Mouse (Mus musculus): ENCODE data around the gene Hip1. TPM values are rescaled to one million over a fixed set of nuclear protein-coding genes. Genes with fewer than 3 reads are reported as not detected.

Gene Hip1
- polyA plus RNA-seq, 1 experiment from 2014 or later, result 7.3 TPM

- ATAC-seq (ENCODE audit: low FRiP score, low TSS enrichment) (peak; percentile 73), DNase-seq (ENCODE audit: low spot score) (peak; percentile 53)
- no peaks in the 10 kb centered on the region for H3K4me1 ChIP-seq (replicated peaks; ENCODE audit: control insufficient read depth, insufficient read depth)
- no peaks in the 10 kb centered on the region for H3K36me3 ChIP-seq (ENCODE audit: control insufficient read depth, insufficient read depth, low read length)
- WGBS, result 76% methylated on average over 13 of the region's 13 CpGs
- TF ChIP-seq CTCF (IDR thresholded peaks at IDR 0.05; ENCODE audit: low read depth) (peak; percentile 79), EP300 (optimal IDR thresholded peaks at IDR 0.05) (no peak)
- H3K9ac ChIP-seq (ENCODE audit: low read length), result no peak overlapping the region
- H3K9me3 ChIP-seq (ENCODE audit: control insufficient read depth, low read length), result no peaks in the 10 kb centered on the region
- H3K4me3 ChIP-seq (ENCODE audit: low read depth, low read length), result no peak overlapping the region
- no peak overlapping the region for H3K27ac ChIP-seq (replicated peaks)
- no peaks in the 10 kb centered on the region for H3K27me3 ChIP-seq (ENCODE audit: control insufficient read depth, insufficient read depth, low read length)
- no peak overlapping the region for H3K4me2 ChIP-seq (replicated peaks; ENCODE audit: low read depth)
Measured at GRCm38 (mm10) chr5:135494183-135494910, 50.6 kb downstream of the Hip1 start.

GRCm38 (mm10) chr5:135493095-135493494 is 51.8 kb downstream of the Hip1 start:
- no peak for ATAC-seq (ENCODE audit: low FRiP score, low TSS enrichment)
- Histone ChIP-seq H3K9ac (ENCODE audit: low read length) (no peak overlapping the region), H3K36me3 (ENCODE audit: control insufficient read depth, insufficient read depth, low read length) (no peaks in the 10 kb centered on the region), H3K27ac (replicated peaks) (no peak overlapping the region), H3K27me3 (ENCODE audit: control insufficient read depth, insufficient read depth, low read length) (no peaks in the 10 kb centered on the region), H3K4me1 (replicated peaks; ENCODE audit: control insufficient read depth, insufficient read depth) (0 out of 2 replicates have a peak, but pooled peaks cover 3% of the 10 kb centered on the region), H3K4me3 (ENCODE audit: low read depth, low read length) (no peak overlapping the region), H3K4me2 (replicated peaks; ENCODE audit: low read depth) (no peak overlapping the region), H3K9me3 (ENCODE audit: control insufficient read depth, low read length) (no peaks in the 10 kb centered on the region)
- 94% methylated on average over 3 of the region's 3 CpGs for WGBS
- TF ChIP-seq EP300 (optimal IDR thresholded peaks at IDR 0.05) (no peak), CTCF (IDR thresholded peaks at IDR 0.05; ENCODE audit: low read depth) (no peak)
- no peak for DNase-seq (ENCODE audit: low spot score)

- 82% methylated on average over 2 of the region's 2 CpGs for WGBS
- TF ChIP-seq EP300 (optimal IDR thresholded peaks at IDR 0.05) (no peak), CTCF (IDR thresholded peaks at IDR 0.05; ENCODE audit: low read depth) (no peak)
- Histone ChIP-seq H3K27ac (replicated peaks) (no peak overlapping the region), H3K4me2 (replicated peaks; ENCODE audit: low read depth) (no peak overlapping the region), H3K36me3 (ENCODE audit: control insufficient read depth, insufficient read depth, low read length) (no peaks in the 10 kb centered on the region), H3K4me1 (replicated peaks; ENCODE audit: control insufficient read depth, insufficient read depth) (0 out of 2 replicates have a peak, but pooled peaks cover 3% of the 10 kb centered on the region), H3K9ac (ENCODE audit: low read length) (no peak overlapping the region), H3K4me3 (ENCODE audit: low read depth, low read length) (no peak overlapping the region), H3K9me3 (ENCODE audit: control insufficient read depth, low read length) (no peaks in the 10 kb centered on the region), H3K27me3 (ENCODE audit: control insufficient read depth, insufficient read depth, low read length) (no peaks in the 10 kb centered on the region)
- DNase-seq (ENCODE audit: low spot score) (no peak), ATAC-seq (ENCODE audit: low FRiP score, low TSS enrichment) (no peak)
Measured at GRCm38 (mm10) chr5:135492126-135492525, 52.8 kb downstream of the Hip1 start.

DNA sequence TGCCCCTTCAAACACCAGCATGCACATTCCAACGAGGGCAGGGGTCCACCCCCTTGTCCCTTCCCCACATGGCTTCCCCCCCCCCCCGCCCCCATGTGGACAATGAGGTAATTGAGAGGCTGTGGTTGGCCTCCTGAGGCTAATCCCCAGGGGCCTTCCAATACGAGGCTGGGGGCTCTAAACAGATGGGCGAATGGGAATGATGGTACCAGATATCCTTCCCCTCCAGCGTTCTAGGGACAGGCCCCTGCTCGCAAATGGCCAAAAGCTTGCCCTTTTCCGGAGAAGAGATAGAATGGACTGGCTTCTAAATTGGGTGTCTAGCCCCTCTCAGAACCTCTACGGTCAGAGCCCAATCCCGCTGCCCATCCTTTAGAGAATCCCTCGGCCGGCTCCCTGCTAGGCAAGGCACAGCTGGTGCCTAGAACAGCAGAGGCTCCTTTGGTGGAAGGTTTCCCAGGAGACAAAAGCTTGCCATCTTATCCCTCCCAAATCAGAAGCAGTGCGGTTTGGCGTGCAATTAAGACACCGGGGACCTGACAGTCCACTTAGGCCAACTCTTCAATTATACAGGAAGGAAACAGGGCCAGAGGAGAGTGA is 55.1 kb downstream of the Hip1 start:
- Histone ChIP-seq H3K4me2 (replicated peaks; ENCODE audit: low read depth) (peak overlapping the region; percentile 64), H3K4me3 (ENCODE audit: low read depth, low read length) (peak overlapping the region; percentile 64), H3K36me3 (ENCODE audit: control insufficient read depth, insufficient read depth, low read length) (no peaks in the 10 kb centered on the region), H3K27me3 (ENCODE audit: control insufficient read depth, insufficient read depth, low read length) (no peaks in the 10 kb centered on the region), H3K27ac (replicated peaks) (0 out of 2 replicates have a peak overlapping the region, but pooled peaks have one; percentile 24), H3K4me1 (replicated peaks; ENCODE audit: control insufficient read depth, insufficient read depth) (0 out of 2 replicates have a peak, but pooled peaks cover 3% of the 10 kb centered on the region), H3K9me3 (ENCODE audit: control insufficient read depth, low read length) (no peaks in the 10 kb centered on the region), H3K9ac (ENCODE audit: low read length) (peak overlapping the region; percentile 56; the same call in 1 of the 2 replicates)
- DNase-seq (ENCODE audit: low spot score), result no peak
- TF ChIP-seq EP300 (optimal IDR thresholded peaks at IDR 0.05), result no peak
- ATAC-seq (ENCODE audit: low FRiP score, low TSS enrichment), result no peak; the same call in 1 of the 2 replicates
- WGBS, result 10% methylated on average over 13 of the region's 14 CpGs

- DNase-seq (ENCODE audit: low spot score) (peak; percentile 84), ATAC-seq (ENCODE audit: low FRiP score, low TSS enrichment) (peak; percentile 88)
- Histone ChIP-seq H3K4me2 (replicated peaks; ENCODE audit: low read depth) (peak overlapping the region; percentile 64), H3K27me3 (ENCODE audit: control insufficient read depth, insufficient read depth, low read length) (no peaks in the 10 kb centered on the region), H3K36me3 (ENCODE audit: control insufficient read depth, insufficient read depth, low read length) (no peaks in the 10 kb centered on the region), H3K4me3 (ENCODE audit: low read depth, low read length) (peak overlapping the region; percentile 64), H3K9ac (ENCODE audit: low read length) (peak overlapping the region; percentile 56), H3K9me3 (ENCODE audit: control insufficient read depth, low read length) (no peaks in the 10 kb centered on the region), H3K27ac (replicated peaks) (peak overlapping the region; percentile 74), H3K4me1 (replicated peaks; ENCODE audit: control insufficient read depth, insufficient read depth) (0 out of 2 replicates have a peak, but pooled peaks cover 3% of the 10 kb centered on the region)
- TF ChIP-seq EP300 (optimal IDR thresholded peaks at IDR 0.05), result no peak
- peak; percentile 62 for TF ChIP-seq CTCF (IDR thresholded peaks at IDR 0.05; ENCODE audit: low read depth)
- WGBS, result under 1% methylated on average over 48 of the region's 59 CpGs
Measured at GRCm38 (mm10) chr5:135488881-135489694, 55.8 kb downstream of the Hip1 start.

All from stomach, postnatal 0 days (tissue).